Mouse (Mus musculus): ENCODE results near the gene Cyp27b1.

Cyp27b1 gene

GRCm38 (mm10) chr10:127092742-127093141 lies 44.7 kb downstream of the Cyp27b1 start:
- no peak for DNase-seq

- DNase-seq = no peak
Measured at GRCm38 (mm10) chr10:127094382-127094802, 46.3 kb downstream of the Cyp27b1 start.

- no peak for DNase-seq
Measured at GRCm38 (mm10) chr10:127098514-127098913, 50.5 kb downstream of the Cyp27b1 start.

- no peak for DNase-seq
Measured at GRCm38 (mm10) chr10:127099191-127099590, 51.1 kb downstream of the Cyp27b1 start.

- DNase-seq = no peak
Measured at GRCm38 (mm10) chr10:127099868-127100267, 51.8 kb downstream of the Cyp27b1 start.

GRCm38 (mm10) chr10:127100414-127100813 lies 52.4 kb downstream of the Cyp27b1 start:
- DNase-seq = no peak

GRCm38 (mm10) chr10:127101151-127101550 lies 53.1 kb downstream of the Cyp27b1 start:
- no peak for DNase-seq
